Mouse (Mus musculus): Measurements from ENCODE around the gene Ldhd. TPM values are rescaled to one million over a fixed set of nuclear protein-coding genes. Genes with fewer than 3 reads are reported as not detected.

The Ldhd gene
- total and polyA plus RNA-seq, 3 experiments, result 0.04 TPM; not detected in 2

DNA sequence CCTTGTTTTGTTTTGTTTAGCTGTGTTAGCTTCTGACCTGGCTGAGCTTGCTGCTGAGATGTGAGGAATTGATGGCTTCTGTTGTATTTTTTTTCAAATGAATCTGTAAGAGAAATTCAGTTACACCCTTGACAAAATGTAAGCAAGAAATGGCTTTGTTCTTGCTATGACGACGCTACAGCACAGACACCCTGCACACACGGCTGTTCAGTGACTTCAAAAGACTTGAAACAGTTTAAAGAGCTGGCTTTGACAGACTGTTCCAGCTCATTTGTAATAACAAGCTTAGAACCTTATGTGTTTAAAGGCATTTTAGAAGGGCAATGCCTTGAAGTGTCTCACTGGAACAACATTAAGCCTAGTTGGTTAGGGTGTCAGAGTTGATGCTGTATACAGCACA is 47.8 kb downstream of the Ldhd start:
- no peak for DNase-seq (ENCODE audit: low read depth, low spot score)
- H3K9ac ChIP-seq (ENCODE audit: control insufficient read depth, low read depth, low read length, poor library complexity, severe bottlenecking), result no peak overlapping the region
- peaks cover 3 to 4% of the 10 kb centered on the region in 2 experiments for H3K4me1 ChIP-seq (ENCODE audit: control insufficient read depth in 1 of 2, insufficient read depth in 2 of 2, low read length in 2 of 2)
- H3K27me3 ChIP-seq (ENCODE audit: control insufficient read depth in 1 of 2, insufficient read depth in 2 of 2, low read length in 2 of 2), result no peaks in the 10 kb centered on the region
- TF ChIP-seq MAZ (IDR thresholded peaks at IDR 0.05; ENCODE audit: low read depth, low read length) (no peak), SMC3 (IDR thresholded peaks at IDR 0.05; ENCODE audit: low read depth, low read length) (no peak), USF2 (IDR thresholded peaks at IDR 0.05; ENCODE audit: borderline replicate concordance in 1 of 2, insufficient read depth in 1 of 2, low read depth in 1 of 2, low read length in 2 of 2) (no peak), HCFC1 (IDR thresholded peaks at IDR 0.05; ENCODE audit: low read depth, low read length) (no peak), TBP (IDR thresholded peaks at IDR 0.05; ENCODE audit: low read depth, low read length) (no peak), MAX (IDR thresholded peaks at IDR 0.05; ENCODE audit: low read length) (no peak), GATA1 (IDR thresholded peaks at IDR 0.05; ENCODE audit: low read depth, low read length) (no peak), UBTF (IDR thresholded peaks at IDR 0.05; ENCODE audit: borderline replicate concordance, insufficient read depth, low read depth, low read length) (no peak), CTCF (IDR thresholded peaks at IDR 0.05 in 2 of 3, conservative IDR thresholded peaks at IDR 0.05 in 1 of 3; ENCODE audit: control insufficient read depth in 1 of 3, insufficient read depth in 1 of 3, low read depth in 2 of 3, low read length in 3 of 3, poor library complexity in 1 of 3, severe bottlenecking in 1 of 3) (no peak), NELFE (IDR thresholded peaks at IDR 0.05; ENCODE audit: low read depth, low read length) (no peak), ELF1 (IDR thresholded peaks at IDR 0.05; ENCODE audit: low read depth, low read length) (no peak), ZMIZ1 (IDR thresholded peaks at IDR 0.05; ENCODE audit: low read depth, low read length) (no peak), BHLHE40 (IDR thresholded peaks at IDR 0.05; ENCODE audit: borderline replicate concordance, low read depth, low read length) (no peak), EP300 (IDR thresholded peaks at IDR 0.05; ENCODE audit: low read depth in 1 of 2, low read length in 2 of 2) (no peak), MAFK (IDR thresholded peaks at IDR 0.05; ENCODE audit: borderline replicate concordance, low read depth, low read length) (no peak), RAD21 (IDR thresholded peaks at IDR 0.05; ENCODE audit: low read depth, low read length) (no peak), NRF1 (IDR thresholded peaks at IDR 0.05; ENCODE audit: insufficient read depth, low read depth, low read length, poor library complexity, severe bottlenecking) (no peak), ZKSCAN1 (IDR thresholded peaks at IDR 0.05; ENCODE audit: low read depth, low read length) (no peak), CHD2 (IDR thresholded peaks at IDR 0.05; ENCODE audit: low read length) (no peak)
- no peaks in the 10 kb centered on the region for H3K79me2 ChIP-seq (ENCODE audit: control insufficient read depth, insufficient read depth, low read length, poor library complexity)
- no peak overlapping the region for H3K4me3 ChIP-seq (ENCODE audit: control insufficient read depth in 1 of 2, insufficient read depth in 1 of 2, low read depth in 2 of 2, low read length in 2 of 2)
- no peak overlapping the region for H3K27ac ChIP-seq (ENCODE audit: control insufficient read depth, low read depth, low read length)
- no peaks in the 10 kb centered on the region for H3K9me3 ChIP-seq (replicated peaks; ENCODE audit: insufficient read depth, low read length)
- H3K36me3 ChIP-seq (ENCODE audit: control insufficient read depth in 1 of 2, insufficient read depth in 2 of 2, low read length in 2 of 2), result peaks cover 0 to 6% of the 10 kb centered on the region in 2 experiments; a peak in 2 of 4 replicates

DNA sequence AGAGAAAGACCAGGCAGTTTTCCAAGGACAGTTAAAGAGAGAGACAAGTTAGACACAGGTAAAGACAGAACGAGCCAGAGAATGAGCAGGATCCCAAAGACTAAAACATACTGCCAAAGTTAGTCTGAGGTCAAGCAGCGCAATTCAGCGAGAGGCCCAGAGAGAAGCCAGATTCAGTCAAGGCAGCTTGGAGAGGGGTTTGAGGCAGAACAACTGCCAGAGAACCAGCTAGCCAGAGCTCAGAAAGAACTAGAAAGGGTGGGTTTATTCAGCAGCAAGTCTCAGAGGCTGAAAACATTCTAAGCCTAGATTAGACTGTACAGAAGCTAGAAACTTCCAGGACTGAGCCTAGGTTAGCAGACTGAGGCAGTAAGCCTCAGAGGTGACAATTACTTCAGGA is 49.9 kb downstream of the Ldhd start:
- Histone ChIP-seq H3K9ac (ENCODE audit: control insufficient read depth, low read depth, low read length, poor library complexity, severe bottlenecking) (no peak overlapping the region), H3K4me1 (ENCODE audit: control insufficient read depth in 1 of 2, insufficient read depth in 2 of 2, low read length in 2 of 2) (0 out of 4 replicates have a peak, but pooled peaks cover 0 to 2% of the 10 kb centered on the region in 2 experiments), H3K4me3 (ENCODE audit: control insufficient read depth in 1 of 2, insufficient read depth in 1 of 2, low read depth in 2 of 2, low read length in 2 of 2) (no peak overlapping the region), H3K27ac (ENCODE audit: control insufficient read depth, low read depth, low read length) (no peak overlapping the region), H3K27me3 (ENCODE audit: control insufficient read depth in 1 of 2, insufficient read depth in 2 of 2, low read length in 2 of 2) (no peaks in the 10 kb centered on the region), H3K36me3 (ENCODE audit: control insufficient read depth in 1 of 2, insufficient read depth in 2 of 2, low read length in 2 of 2) (no peaks in the 10 kb centered on the region), H3K79me2 (ENCODE audit: control insufficient read depth, insufficient read depth, low read length, poor library complexity) (no peaks in the 10 kb centered on the region), H3K9me3 (replicated peaks; ENCODE audit: insufficient read depth, low read length) (no peaks in the 10 kb centered on the region)
- no peak for DNase-seq (ENCODE audit: low read depth, low spot score)
- TF ChIP-seq USF2 (IDR thresholded peaks at IDR 0.05; ENCODE audit: borderline replicate concordance in 1 of 2, insufficient read depth in 1 of 2, low read depth in 1 of 2, low read length in 2 of 2) (no peak), SMC3 (IDR thresholded peaks at IDR 0.05; ENCODE audit: low read depth, low read length) (no peak), USF1 (IDR thresholded peaks at IDR 0.05; ENCODE audit: low read depth, low read length) (no peak), ELF1 (IDR thresholded peaks at IDR 0.05; ENCODE audit: low read depth, low read length) (no peak), TBP (IDR thresholded peaks at IDR 0.05; ENCODE audit: low read depth, low read length) (no peak), POLR2A (IDR thresholded peaks at IDR 0.05; ENCODE audit: control insufficient read depth in 1 of 2, insufficient read depth in 1 of 2, low read depth in 1 of 2, low read length in 2 of 2, poor library complexity in 1 of 2) (no peak), ZKSCAN1 (IDR thresholded peaks at IDR 0.05; ENCODE audit: low read depth, low read length) (no peak)

Data from MEL (cell line).